Mouse (Mus musculus): ENCODE data around the gene Adora2a.
"Not testable (repeated sequence)": the region's sequence is repeated elsewhere in the genome, so short reads cannot be mapped to it uniquely, and the experiment has no call there.

GRCm38 (mm10) chr10:75344563-75344962 is 27.9 kb downstream of the Adora2a start:
- TF ChIP-seq GATA1 (IDR thresholded peaks at IDR 0.05; ENCODE audit: borderline replicate concordance, low read length); FLI1 (IDR thresholded peaks at IDR 0.05; ENCODE audit: low read length): not testable (repeated sequence)
